Mouse (Mus musculus): ENCODE measurements around the gene U2af2. TPM values are rescaled to one million over a fixed set of nuclear protein-coding genes. Genes with fewer than 3 reads are reported as not detected.
"Not testable (repeated sequence)": the region's sequence is repeated elsewhere in the genome, so short reads cannot be mapped to it uniquely, and the experiment has no call there.

U2af2 gene
- total RNA-seq (2014; fragmentation: Nextera tagmentation), result 259 and 276 TPM in 2 replicates
- 284 and 302 TPM in 2 replicates for total RNA-seq (2017)

DNA sequence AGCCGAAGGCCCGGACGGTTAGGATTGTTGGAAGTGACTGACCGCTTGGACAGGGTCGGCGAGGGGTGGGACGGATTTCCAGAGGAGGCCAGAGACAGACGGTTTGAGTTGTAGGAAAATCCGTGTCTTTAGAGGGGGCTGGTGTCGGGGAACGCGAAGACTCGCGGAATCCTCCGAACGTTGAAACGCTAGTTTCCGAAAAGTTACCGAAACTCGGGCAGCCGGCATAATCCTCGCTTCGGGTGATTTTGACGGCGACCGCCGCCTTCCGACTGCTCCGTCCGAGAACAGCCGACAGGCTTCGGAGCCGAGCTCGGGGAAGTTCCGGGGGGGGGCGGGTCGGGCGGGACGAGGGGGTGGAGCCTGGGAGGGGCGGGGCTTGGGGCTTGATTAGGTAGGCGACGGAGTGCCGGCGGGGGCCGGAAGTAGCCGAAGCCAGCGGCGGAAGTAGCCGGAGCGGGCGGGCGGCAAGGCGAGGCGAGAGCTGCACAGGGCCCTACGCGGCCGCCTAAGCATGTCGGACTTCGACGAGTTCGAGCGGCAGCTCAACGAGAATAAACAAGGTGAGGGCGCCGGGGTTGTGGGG lies at the start of gene U2af2:
Gene U2af2, plus strand, starts transcription at position 370 of the 586 bp plus-strand sequence.
- peak; percentile 43 for ATAC-seq (replicated peaks; ENCODE audit: low FRiP score, low TSS enrichment, poor library complexity, severe bottlenecking)

DNA sequence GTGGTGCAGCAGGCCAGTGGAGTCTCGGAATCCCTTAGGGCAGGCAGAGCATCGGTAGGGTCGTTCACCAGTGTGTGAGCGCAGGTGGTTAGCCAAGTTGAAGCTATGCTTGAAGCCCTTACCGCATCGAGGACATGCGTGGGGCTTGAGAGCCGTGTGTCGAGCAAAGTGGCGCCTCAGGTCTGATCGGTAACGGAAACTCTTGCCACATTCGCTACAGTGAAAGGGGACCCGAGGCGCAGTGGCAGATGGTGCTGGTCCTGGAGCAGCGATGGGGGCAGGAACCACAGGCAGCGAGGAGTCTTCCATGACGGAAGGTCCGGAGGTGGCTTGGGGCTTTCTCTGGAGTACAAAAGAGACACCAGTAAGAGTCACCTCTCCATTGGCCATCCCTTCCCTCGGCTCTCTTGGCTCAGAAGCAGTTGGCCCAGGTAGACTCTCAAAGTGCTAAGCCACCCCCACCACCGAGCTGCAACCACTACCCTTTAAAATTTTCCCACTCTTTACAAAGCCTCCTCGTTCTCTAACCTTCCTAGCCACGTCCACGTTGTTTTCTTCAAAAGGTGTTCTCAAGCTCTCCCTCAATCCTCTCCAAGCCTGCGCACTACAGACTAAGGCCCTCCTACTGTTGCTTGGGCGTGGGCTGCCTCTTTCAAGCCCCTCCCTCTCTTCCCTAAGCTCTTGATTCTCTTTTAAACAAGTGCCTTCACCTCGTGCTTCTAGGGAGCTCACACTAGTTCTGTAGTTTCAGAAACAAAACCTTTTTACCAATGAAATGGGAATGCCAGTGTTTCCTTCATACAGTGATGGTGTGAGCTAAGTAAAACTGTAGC lies 49.0 kb upstream of the U2af2 start:
- no peak for ATAC-seq (replicated peaks; ENCODE audit: low FRiP score, low TSS enrichment, poor library complexity, severe bottlenecking)

DNA sequence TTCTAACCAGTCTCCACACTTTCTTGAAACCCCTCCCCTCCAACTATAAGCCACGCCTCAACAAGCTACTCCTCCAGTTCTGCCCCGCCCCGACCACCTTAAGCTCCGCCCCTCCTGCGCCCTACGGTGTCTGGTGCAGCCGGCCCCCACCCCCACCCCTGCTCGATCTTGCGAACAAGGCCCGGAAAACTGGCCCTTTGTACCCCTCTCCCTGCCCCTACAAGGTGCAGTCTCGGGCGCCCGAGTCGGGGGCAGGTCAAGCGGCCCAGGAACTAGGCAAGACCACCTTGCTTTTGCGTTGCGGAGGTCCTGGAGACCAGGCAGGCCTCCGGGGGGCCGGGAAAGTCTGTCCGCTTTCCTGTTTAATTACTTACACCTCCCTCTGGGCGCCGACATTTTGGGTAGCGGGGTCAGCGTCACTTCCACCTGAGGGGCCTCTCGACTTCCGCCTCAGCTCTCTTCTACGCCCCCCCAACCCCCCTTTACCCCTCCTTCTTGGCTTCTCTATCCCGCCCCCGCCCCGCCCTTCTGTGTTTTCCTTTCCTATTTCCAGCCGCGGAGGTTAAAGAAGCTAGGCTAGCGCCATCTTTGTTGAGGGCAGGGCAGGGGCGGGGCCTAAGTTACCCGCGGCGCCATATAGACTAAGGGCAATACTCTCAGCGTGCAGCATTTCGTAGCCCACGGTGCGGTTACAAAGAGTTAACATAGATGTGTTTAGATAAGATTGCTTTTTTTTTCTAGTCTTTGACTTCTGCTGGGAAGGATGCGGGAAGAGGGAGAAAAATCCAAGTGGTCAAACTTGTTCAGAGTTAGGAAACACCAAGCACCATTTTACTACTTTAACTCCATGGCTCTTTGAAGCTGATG lies 47.5 kb upstream of the U2af2 start, which contains the start of the genes Zfp524 and Fiz1:
Gene Zfp524, plus strand, starts transcription at position 165 of the 867 bp plus-strand sequence.
Gene Fiz1, minus strand, starts transcription at position 447 of the 867 bp plus-strand sequence.
- peak; percentile 76 for ATAC-seq (replicated peaks; ENCODE audit: low FRiP score, low TSS enrichment, poor library complexity, severe bottlenecking)

DNA sequence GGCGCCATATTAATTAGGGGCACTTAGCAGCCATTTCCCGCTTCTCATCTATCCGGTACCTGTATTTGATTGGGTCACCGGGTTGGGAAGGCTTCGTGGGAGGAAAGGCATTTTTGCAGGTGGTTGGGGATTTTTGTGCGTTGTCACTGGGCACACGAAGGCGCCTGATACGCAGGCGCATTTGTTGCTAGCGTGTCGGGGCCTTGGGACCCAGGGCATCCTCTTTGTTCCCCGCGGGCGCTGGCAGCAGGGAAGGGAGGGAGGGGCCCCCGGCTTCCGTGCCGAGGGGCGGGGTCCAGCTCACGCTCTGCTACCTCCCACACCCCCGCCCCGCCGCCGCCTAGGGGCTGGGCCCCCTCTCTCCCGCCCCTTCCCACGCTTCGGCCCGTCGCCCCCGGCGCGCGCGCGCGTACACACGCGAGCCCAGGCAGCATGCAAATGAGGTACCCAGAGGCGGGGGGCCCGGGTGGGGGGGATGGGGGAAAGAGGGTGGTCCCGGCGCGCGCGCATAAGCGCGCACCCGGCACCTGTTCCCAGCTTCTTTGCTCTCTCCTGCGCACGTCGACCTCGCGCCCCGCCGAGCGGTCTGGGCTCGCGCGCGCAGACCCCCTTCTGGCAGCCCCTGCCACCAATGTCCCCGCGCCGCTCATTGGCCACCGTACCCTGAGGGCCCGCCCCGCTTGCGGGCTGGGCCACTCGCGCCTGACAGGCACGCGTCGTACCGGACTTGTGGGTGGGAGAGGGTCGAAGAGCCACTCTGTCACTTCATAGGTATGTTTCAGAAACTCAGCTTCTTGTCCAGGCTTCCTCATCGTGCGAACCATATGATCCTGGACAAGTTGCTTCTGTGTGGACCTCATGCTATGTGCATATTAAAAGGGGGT lies 46.6 kb upstream of the U2af2 start, which contains the start of gene Gm44973:
Gene Gm44973, plus strand, starts transcription at position 379 of the 884 bp plus-strand sequence.
- peak; percentile 62 for ATAC-seq (replicated peaks; ENCODE audit: low FRiP score, low TSS enrichment, poor library complexity, severe bottlenecking)

DNA sequence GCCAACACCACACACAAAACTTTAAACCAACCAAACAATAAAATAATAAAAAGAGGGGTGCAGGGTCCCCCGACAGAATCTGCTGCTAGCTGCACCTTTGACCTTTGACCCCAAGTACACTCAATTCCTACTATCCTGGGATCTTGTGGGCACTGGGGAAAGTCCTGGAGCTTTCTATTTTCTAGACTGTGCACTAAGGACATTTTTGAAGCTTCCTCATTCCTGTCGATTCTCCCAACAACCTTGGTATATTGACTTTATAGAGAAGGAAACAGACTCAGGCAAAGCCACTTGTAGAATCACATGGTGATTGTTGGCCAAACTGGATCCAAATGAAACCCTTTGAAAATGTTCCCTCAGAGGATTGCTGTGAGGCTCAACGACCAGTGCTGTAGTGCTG lies 45.9 kb upstream of the U2af2 start:
- ATAC-seq (replicated peaks; ENCODE audit: low FRiP score, low TSS enrichment, poor library complexity, severe bottlenecking), result no peak

DNA sequence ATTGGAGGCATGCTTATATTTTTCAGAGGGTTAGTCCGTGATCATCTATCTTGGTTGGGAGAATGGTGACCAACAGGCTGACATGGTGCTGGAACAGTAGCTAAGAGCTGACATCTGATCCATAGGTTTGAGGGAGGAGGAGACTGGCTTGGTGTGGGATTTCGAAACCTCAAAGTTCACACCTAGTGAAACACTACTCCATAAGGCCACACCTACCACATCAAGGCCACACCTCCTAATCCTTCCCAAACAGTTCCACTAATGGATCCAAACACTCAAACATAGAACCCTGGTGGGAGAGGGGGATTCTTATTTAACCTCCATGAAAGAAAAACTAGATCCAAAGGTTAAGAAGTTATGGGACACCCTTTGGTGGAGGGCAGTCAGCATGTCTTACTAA lies 45.0 kb upstream of the U2af2 start:
- ATAC-seq (replicated peaks; ENCODE audit: low FRiP score, low TSS enrichment, poor library complexity, severe bottlenecking), result no peak

DNA sequence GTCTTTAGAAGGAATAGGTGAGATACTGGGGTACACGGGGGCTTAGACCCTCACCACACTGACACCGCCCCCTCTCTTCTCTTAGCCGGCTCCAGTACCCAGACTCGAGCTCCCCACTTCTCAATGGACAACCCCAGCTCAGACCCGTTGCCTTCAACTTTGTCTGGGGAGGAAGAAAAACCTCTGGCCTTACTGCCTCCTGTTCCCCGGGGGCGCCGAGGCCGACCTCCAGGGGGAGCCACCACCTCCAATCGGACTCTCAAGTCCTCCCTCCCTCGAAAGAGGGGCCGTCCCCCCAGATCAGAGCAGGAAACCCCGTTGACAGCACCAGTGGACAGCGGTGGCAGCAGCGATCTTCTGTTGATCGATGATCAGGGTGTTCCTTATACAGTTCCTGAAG lies 44.6 kb upstream of the U2af2 start:
- no peak for ATAC-seq (replicated peaks; ENCODE audit: low FRiP score, low TSS enrichment, poor library complexity, severe bottlenecking)

DNA sequence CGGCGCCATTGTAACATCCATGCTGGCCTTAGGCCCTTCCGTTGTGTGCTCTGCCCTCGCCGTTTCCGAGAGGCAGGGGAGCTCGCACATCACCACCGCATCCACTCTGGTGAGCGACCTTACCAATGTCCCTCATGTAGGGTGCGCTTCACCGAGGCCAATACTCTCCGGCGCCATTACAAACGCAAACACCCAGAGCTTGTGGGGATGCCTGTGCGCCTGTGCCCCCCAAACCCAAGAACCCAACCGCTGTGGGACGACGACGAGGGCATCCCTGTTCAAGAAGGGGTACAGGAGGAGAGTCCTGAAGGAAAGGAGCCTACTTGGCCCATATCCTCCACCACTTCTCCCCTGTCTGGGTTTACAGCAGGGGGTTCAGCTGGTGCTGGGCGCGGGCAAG lies 44.0 kb upstream of the U2af2 start:
- no peak for ATAC-seq (replicated peaks; ENCODE audit: low FRiP score, low TSS enrichment, poor library complexity, severe bottlenecking)

DNA sequence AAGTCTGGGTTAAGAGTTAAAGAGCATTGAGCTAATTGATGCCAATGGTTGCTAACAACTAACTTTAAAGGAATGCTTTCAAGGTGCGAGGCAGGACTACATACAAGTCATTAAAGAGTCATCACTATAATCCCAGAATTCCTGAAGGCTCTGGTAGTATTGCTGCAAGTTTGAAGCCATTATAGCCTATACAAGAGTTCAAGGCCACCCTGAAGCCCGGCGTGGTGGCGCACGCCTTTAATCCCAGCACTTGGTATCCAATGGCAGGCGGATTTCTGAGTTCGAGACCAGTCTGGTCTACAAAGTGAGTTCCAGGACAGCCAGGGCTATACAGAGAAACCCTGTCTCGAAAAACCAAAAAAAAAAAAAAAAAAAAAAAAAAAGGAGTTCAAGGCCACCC lies 42.4 kb upstream of the U2af2 start:
- not testable (repeated sequence) for ATAC-seq (replicated peaks; ENCODE audit: low FRiP score, low TSS enrichment, poor library complexity, severe bottlenecking)

DNA sequence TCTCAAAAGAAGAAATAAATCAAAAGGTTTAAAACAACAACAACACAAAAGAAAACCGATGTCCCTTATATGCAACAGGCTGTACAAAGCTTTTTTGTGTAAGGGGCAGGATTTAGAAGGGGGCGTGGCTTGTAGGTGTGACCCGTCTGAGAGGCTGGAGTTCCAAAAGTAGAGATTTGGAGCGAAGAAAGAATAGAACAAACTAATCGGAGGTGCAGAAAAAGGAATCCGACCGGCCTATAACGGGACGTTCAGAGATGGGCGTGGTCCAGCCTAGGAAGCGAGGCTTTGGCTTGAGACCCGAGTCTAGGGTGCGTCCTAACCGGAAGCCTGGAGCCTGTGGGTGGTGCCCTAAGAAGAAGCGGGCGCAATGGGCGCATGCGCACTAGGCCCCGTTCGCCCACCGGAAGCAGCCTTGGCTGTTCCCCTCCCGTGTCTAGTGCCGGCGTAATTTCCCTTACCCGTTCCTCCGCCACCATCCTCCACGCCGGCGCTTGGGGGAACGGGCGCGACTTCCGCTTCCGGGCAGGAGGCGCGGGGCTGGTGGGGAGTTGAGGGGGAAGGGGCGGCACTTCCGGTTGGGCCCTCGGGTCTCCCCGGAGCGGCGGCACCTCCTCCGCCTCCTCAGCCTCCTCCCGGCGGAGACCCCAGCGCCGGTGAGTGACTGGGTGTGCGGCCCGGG lies 41.8 kb upstream of the U2af2 start, which contains the start of the genes Zfp865 and Ccdc106:
Gene Zfp865, plus strand, starts transcription at position 377 of the 682 bp plus-strand sequence.
Gene Ccdc106, plus strand, starts transcription at position 554 of the 682 bp plus-strand sequence.
- peak; percentile 91 for ATAC-seq (replicated peaks; ENCODE audit: low FRiP score, low TSS enrichment, poor library complexity, severe bottlenecking)

DNA sequence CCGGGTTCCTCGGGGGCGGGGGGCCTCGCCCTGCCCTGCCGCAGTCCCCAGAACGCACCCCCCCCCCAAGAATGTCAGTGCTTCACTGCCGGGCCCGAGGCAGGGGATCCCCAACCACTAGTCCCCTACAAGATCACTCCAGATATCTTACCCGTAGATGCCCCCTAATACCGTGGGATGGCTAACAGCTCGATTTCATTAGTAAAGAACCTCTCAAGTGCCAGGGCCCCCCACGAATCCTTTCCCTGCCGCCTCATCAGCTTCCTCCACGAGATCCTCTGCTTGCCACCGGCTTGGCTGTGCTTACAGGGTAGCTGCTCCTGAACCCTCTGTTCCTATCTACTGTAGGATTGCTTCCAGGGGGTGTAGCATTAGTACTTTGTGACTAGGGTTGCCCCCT lies 41.3 kb upstream of the U2af2 start:
- no peak for ATAC-seq (replicated peaks; ENCODE audit: low FRiP score, low TSS enrichment, poor library complexity, severe bottlenecking)

DNA sequence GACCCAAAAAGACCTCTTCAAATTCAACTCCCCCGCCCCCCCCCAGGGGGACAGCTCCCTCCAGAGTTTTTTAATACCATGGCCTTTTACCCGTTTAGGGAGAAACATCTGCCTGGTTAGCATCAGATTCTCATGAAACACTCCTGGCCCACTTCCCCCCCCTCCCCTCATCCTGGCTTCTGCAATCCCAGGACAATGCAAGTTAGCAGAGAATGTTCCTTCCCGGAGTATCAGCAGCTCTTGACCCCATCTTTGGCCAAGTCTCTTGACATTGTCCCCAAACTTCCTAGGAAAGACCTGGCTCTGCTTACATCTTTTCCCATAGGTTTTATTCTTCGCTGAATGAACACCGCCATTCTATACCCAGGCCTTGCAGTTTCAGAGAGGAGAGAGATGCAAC lies 40.7 kb upstream of the U2af2 start:
- no peak for ATAC-seq (replicated peaks; ENCODE audit: low FRiP score, low TSS enrichment, poor library complexity, severe bottlenecking)

DNA sequence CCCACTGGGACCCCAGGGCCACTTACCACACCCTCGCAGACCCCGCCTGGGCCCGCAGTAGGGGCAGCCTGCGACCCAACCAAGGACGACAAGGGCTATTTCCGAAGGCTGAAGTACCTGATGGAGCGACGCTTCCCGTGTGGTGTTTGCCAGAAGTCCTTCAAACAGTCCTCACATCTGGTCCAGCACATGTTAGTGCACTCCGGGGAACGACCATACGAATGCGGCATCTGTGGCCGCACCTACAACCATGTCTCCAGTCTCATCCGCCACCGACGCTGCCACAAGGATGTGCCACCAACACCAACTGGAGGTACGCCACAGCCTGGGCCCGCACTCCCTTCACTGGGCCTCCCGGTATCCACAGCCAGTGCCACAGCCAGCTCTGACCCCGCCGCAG lies 32.4 kb upstream of the U2af2 start:
- no peak for ATAC-seq (replicated peaks; ENCODE audit: low FRiP score, low TSS enrichment, poor library complexity, severe bottlenecking)

DNA sequence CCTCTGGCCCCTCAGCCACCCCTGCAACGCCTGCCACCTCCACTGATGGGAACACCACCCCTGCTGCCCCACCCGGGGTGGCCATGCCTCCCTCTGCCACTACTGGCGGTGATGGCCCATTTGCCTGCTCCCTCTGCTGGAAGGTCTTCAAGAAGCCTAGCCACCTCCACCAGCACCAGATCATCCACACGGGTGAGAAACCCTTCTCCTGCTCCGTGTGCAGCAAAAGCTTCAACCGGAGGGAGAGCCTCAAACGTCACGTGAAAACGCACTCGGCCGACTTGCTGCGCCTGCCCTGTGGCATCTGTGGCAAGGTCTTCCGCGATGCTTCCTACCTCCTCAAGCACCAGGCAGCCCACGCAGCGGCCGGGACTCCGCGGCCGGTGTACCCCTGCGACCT lies 32.0 kb upstream of the U2af2 start:
- 0 out of 2 replicates have a peak, but pooled peaks have one; percentile 20 for ATAC-seq (replicated peaks; ENCODE audit: low FRiP score, low TSS enrichment, poor library complexity, severe bottlenecking)

DNA sequence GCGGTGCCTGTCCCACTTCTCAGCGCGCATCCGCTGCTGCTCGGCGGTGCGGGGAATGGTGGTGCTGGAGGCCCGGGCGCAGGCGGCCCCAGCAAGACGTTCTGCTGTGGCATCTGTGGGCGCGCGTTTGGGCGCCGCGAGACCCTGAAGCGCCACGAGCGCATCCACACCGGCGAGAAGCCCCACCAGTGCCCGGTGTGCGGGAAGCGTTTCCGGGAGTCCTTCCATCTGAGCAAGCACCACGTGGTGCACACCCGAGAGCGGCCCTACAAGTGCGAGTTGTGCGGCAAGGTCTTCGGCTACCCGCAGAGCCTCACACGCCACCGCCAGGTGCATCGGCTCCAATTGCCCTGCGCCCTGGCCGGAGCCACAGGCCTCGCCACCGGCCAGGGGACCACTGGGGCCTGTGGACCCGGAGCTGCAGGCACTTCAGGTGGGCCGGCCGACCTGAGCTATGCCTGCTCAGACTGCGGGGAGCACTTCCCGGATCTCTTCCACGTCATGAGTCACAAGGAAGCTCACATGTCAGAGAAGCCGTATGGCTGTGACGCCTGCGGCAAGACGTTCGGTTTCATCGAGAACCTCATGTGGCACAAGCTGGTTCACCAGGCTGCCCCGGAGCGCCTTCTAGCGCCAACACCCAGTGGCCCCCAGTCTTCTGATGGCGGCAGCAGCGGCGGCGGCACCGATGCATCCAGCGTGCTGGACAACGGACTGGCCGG lies 31.2 kb upstream of the U2af2 start:
- ATAC-seq (replicated peaks; ENCODE audit: low FRiP score, low TSS enrichment, poor library complexity, severe bottlenecking), result no peak

DNA sequence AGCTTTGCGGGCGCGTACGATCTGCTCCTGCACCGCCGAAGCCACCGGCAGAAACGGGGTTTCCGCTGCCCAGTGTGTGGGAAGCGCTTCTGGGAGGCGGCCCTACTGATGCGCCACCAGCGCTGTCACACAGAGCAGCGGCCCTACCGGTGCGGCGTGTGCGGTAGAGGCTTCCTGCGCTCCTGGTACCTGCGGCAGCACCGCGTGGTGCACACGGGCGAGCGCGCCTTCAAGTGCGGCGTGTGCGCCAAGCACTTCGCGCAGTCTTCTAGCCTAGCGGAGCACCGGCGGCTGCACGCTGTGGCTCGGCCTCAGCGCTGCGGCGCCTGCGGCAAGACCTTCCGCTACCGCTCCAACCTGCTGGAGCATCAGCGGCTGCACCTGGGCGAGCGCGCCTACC lies 30.4 kb upstream of the U2af2 start:
- no peak for ATAC-seq (replicated peaks; ENCODE audit: low FRiP score, low TSS enrichment, poor library complexity, severe bottlenecking)

DNA sequence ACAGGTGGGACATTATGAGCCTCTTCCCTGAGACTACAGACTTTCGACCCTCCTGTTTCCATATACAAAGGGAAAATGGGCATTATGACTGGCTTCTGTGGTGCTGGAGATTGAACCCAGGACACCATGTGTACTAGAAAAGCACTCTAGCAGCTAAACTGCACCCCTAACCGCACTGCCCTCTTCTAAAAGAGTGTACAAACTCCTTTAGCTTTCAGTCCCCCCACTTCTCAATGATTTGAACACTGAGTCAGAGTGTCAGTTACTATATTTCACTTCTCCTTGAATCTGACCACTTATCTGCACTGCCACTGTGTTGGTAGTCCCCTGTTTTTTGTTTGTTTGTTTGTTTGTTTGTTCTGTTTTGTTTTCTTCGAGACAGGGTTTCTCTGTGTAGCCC lies 28.1 kb upstream of the U2af2 start, which contains the start of gene 4632433K11Rik:
Gene 4632433K11Rik, plus strand, starts transcription at position 301 of the 400 bp plus-strand sequence.
- no peak for ATAC-seq (replicated peaks; ENCODE audit: low FRiP score, low TSS enrichment, poor library complexity, severe bottlenecking)
